Mouse (Mus musculus): ENCODE data around the gene Best1.

DNA sequence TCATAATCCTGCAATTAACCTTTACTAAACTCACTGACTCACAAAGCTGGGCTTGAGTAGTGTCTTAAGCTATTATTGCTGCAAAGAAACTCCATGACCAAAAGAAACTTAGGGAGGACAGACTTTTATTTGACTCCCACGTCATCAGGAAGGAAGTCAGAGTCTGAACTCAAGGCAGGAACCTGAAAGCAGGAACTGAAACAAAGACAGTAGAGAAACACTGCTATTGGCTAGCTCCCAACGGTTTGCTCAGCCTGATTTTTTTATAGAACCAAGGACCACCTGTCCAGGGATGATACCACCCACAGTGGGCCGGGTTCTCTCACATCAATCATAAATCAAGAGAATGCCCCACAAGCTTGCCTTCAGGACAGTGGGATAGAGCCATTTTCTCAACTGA lies 49.0 kb downstream of the Best1 start:
- TF ChIP-seq CTCF (IDR thresholded peaks at IDR 0.05; ENCODE audit: control insufficient read depth, insufficient read depth, insufficient read length) (no peak), MAX (IDR thresholded peaks at IDR 0.05) (no peak), FOSL1 (IDR thresholded peaks at IDR 0.05; ENCODE audit: insufficient read depth, low read length, poor library complexity, severe bottlenecking) (no peak), MYOD1 (IDR thresholded peaks at IDR 0.05; ENCODE audit: control insufficient read depth, insufficient read length, low read depth) (no peak), USF1 (IDR thresholded peaks at IDR 0.05; ENCODE audit: low read depth) (no peak), CEBPB (IDR thresholded peaks at IDR 0.05; ENCODE audit: low read depth) (no peak)

All from C2C12 (cell line).